11 mouse cellular contexts compared by ENCODE assay signal in the genomic region with DNA sequence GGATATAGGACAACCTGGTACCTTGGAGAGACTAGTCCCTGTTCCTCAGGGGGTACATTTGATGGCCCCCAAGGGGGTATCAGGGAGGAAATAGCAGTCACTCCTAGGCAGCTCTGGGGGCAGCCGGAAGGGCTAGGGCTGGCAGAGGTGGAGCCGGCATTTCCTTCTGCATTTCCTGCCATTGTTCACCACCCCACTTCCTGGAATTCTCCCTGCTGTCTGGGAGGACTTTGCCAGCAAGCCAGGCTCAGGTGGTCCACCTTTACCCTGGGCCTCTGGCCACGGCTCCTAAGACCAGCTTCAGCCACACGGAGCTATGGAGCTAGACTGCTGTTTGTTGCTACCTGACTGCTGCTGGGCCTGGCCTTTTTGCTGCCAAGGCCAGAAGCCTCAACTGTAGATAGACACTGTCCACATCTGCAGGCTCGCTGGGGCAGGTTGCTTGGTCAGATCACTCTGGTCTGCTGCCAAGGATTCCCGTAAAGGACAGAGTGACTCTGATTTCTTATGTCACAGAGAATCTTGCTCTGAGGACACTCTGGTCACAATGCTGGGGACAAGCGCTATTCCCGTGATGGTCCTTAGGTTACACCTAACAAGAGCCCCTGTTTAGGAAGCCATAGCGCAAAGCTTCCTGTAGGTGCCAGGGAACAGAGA. TPM values are rescaled to one million over a fixed set of nuclear protein-coding genes. Genes with fewer than 3 reads are reported as not detected.
DNase-seq lines count a peak whose midpoint lies in the region; ATAC-seq and TF ChIP-seq lines count a peak whose summit lies in the region.
"Had no signal": no experiment of that assay in that cellular context is flagged by ENCODE, and none has a peak within 500 bp of the region (broad histone marks: within the 10 kb centered on the region; RNA-seq: fewer than 3 reads in every experiment).

No protein-coding gene starts in this region.

- H3K4me1 ChIP-seq in E14TG2a.4 (replicated peaks; ENCODE audit: low read depth, low read length) = peaks cover 82% of the 10 kb centered on the region
- peaks cover 17% of the 10 kb centered on the region for H3K4me1 ChIP-seq in heart, embryonic 16.5 days (ENCODE audit: control insufficient read depth, insufficient read depth, low read length)
- no peaks in the 10 kb centered on the region for H3K4me1 ChIP-seq in midbrain, embryonic 13.5 days (replicated peaks)

- H3K4me3 ChIP-seq in E14TG2a.4 (replicated peaks; ENCODE audit: low read length) = peak overlapping the region; percentile 45
- no peak overlapping the region for H3K4me3 ChIP-seq in heart, embryonic 16.5 days (ENCODE audit: low read length)
- no peak overlapping the region for H3K4me3 ChIP-seq in midbrain, embryonic 13.5 days (replicated peaks)

- DNase-seq in adrenal gland, adult (ENCODE audit: inconsistent age in 2 of 2, low spot score in 1 of 2) = peak; percentile 54 to 64
- no peak for DNase-seq in adrenal gland, postnatal 4 days (ENCODE audit: low spot score in 2 of 2)
- DNase-seq in kidney, postnatal 25 days = peak; percentile 51 to 82
- DNase-seq in retina, embryonic 14.5 days (ENCODE audit: low spot score) = no peak
- no peak for DNase-seq in right cerebral cortex, adult 18-20 months
- DNase-seq: cerebellum, adult 2 months had no signal

- H3K27ac ChIP-seq in heart, embryonic 16.5 days (ENCODE audit: low read length) = peak overlapping the region; percentile 50
- H3K27ac ChIP-seq in midbrain, embryonic 13.5 days = no peak overlapping the region

- no peaks in the 10 kb centered on the region for H3K9me3 ChIP-seq in E14TG2a.4 (ENCODE audit: low read length)
- no peaks in the 10 kb centered on the region for H3K9me3 ChIP-seq in heart, embryonic 16.5 days (replicated peaks; ENCODE audit: control insufficient read depth, low read length)
- no peaks in the 10 kb centered on the region for H3K9me3 ChIP-seq in midbrain, embryonic 13.5 days

- H3K36me3 ChIP-seq in E14TG2a.4 (ENCODE audit: insufficient read depth, low read length) = no peaks in the 10 kb centered on the region
- H3K36me3 ChIP-seq in heart, embryonic 16.5 days (ENCODE audit: control insufficient read depth, insufficient read depth) = no peaks in the 10 kb centered on the region
- no peaks in the 10 kb centered on the region for H3K36me3 ChIP-seq in midbrain, embryonic 13.5 days

- no peak overlapping the region for H3K9ac ChIP-seq in heart, embryonic 16.5 days (ENCODE audit: low read length)
- H3K9ac ChIP-seq in midbrain, embryonic 13.5 days (replicated peaks) = no peak overlapping the region

- 60% methylated on average over 9 of the region's 9 CpGs for WGBS in heart, embryonic 16.5 days
- WGBS in midbrain, embryonic 13.5 days = 89% methylated on average over 9 of the region's 9 CpGs

- no peak for TF ChIP-seq CTCF in E14TG2a.4 (conservative IDR thresholded peaks at IDR 0.05; ENCODE audit: low read length)

- no peak for ATAC-seq in heart, embryonic 16.5 days (replicated peaks; ENCODE audit: extremely low read depth, insufficient read depth, low FRiP score)
- no peak for ATAC-seq in midbrain, embryonic 13.5 days
- ATAC-seq: hindbrain, embryonic 16.5 days; Patski had no signal

- no peak overlapping the region for H3K4me2 ChIP-seq in heart, embryonic 16.5 days (ENCODE audit: low read depth, low read length)
- no peak overlapping the region for H3K4me2 ChIP-seq in midbrain, embryonic 13.5 days (replicated peaks)

- no peaks in the 10 kb centered on the region for H3K27me3 ChIP-seq in E14TG2a.4 (ENCODE audit: insufficient read depth, low read length)
- H3K27me3 ChIP-seq in heart, embryonic 16.5 days (ENCODE audit: control insufficient read depth, insufficient read depth, low read length) = no peaks in the 10 kb centered on the region
- no peaks in the 10 kb centered on the region for H3K27me3 ChIP-seq in midbrain, embryonic 13.5 days
- H3K27me3 ChIP-seq: Patski had no signal

RNA-seq across cellular contexts. Expression of a gene that starts 45.6 kb away (rescaled TPM):
- 10 to 100 TPM; 66.5 to 66.9 TPM for total RNA-seq in adrenal gland, postnatal 4 days (2021)
- polyA plus RNA-seq in heart, embryonic 16.5 days (2015; fragmentation: Nextera tagmentation; extraction: Ambion mirVana) = 13.2 and 15.5 TPM in 2 replicates
- 2.0 and 2.6 TPM in 2 replicates for polyA plus RNA-seq in midbrain, embryonic 13.5 days (2015; fragmentation: Nextera tagmentation; extraction: Ambion mirVana)

Comparison
In these comparisons a context has a peak if more than half of its experiments do, and no peak if none do; other contexts are left out.
1. DNase-seq: peak in adrenal gland, adult (2 of 2) and kidney, postnatal 25 days (2 of 2); none in adrenal gland, postnatal 4 days (0 of 2), retina, embryonic 14.5 days (single experiment) and right cerebral cortex, adult 18-20 months (single experiment).